Mouse (Mus musculus) hindbrain, embryonic 16.5 days (tissue): ENCODE results near the gene Coro2b. TPM values are rescaled to one million over a fixed set of nuclear protein-coding genes. Genes with fewer than 3 reads are reported as not detected.

Experiments used
- ATAC-seq: fragments of 200-750 bp; cut with Nextera tagmentation; 2 replicates; pipeline ENCODE4 v1.8.0; 2017; ENCODE audit warnings: moderate TSS enrichment, moderate library complexity
- H3K27ac ChIP-seq: fragments of 300-500 bp; sonication (generic); 2 replicates; pipeline ENCODE4 v1.5.1; 2014; ENCODE audit warnings: low read depth, mild to moderate bottlenecking, control low read depth, low read length, moderate library complexity
- H3K27me3 ChIP-seq: fragments of 300-500 bp; sonication (generic); replicated peaks from 2 replicates; pipeline ENCODE4 v1.6.1; 2014; ENCODE audit warnings: low read length; ENCODE audit not compliant: control insufficient read depth, insufficient read depth
- H3K36me3 ChIP-seq: fragments of 300-500 bp; sonication (generic); 2 replicates; pipeline ENCODE4 v1.6.1; 2014; ENCODE audit warnings: mild to moderate bottlenecking, low read length, moderate library complexity, mixed read lengths; ENCODE audit not compliant: control insufficient read depth, insufficient read depth
- H3K4me1 ChIP-seq: fragments of 300-500 bp; sonication (generic); 2 replicates; pipeline ENCODE4 v1.6.1; 2014; ENCODE audit warnings: low read depth, low read length; ENCODE audit not compliant: control insufficient read depth, insufficient read depth
- H3K4me2 ChIP-seq: fragments of 300-500 bp; sonication (generic); 2 replicates; pipeline ENCODE4 v1.6.1; 2014; ENCODE audit warnings: mild to moderate bottlenecking, low read length, control low read depth, moderate library complexity
- H3K4me3 ChIP-seq: fragments of 300-500 bp; sonication (generic); 2 replicates; pipeline ENCODE4 v1.5.1; 2014; ENCODE audit warnings: mild to moderate bottlenecking, low read length, control low read depth, moderate library complexity
- H3K9ac ChIP-seq: fragments of 300-500 bp; sonication (generic); 2 replicates; pipeline ENCODE4 v1.6.1; 2014; ENCODE audit warnings: low read depth, mild to moderate bottlenecking, control low read depth, low read length, moderate library complexity
- H3K9me3 ChIP-seq: fragments of 300-500 bp; sonication (generic); 2 replicates; pipeline ENCODE4 v1.6.1; 2014; ENCODE audit warnings: mild to moderate bottlenecking, low read length, moderate library complexity; ENCODE audit not compliant: control insufficient read depth
- WGBS: fragments of 180-500 bp; shearing (Covaris S2); extraction: QIAGEN DNeasy Blood & Tissue Kit; methylation state at CpG from one replicate; pipeline ENCODE4 v1.1.7; 2014; 5-methylcytosine and 5-hydroxymethylcytosine counted together
- polyA plus RNA-seq: library from polyadenylated mRNA; unstranded; fragments of >200 nt; fragmentation: Nextera tagmentation; extraction: Ambion mirVana; gene quantifications from 2 replicates; pipeline ENCODE4 v1.2.1, GENCODE M21; 2015

The Coro2b gene
- polyA plus RNA-seq, 1 experiment from 2014 or later, result 37.5 TPM

- Histone ChIP-seq H3K27me3 (no peaks in the 10 kb centered on the region), H3K4me3 (no peak overlapping the region), H3K9ac (no peak overlapping the region), H3K27ac (peak overlapping the region; percentile 40), H3K9me3 (no peaks in the 10 kb centered on the region), H3K36me3 (no peaks in the 10 kb centered on the region), H3K4me2 (no peak overlapping the region), H3K4me1 (peaks cover 30% of the 10 kb centered on the region)
- peak; percentile 76 for ATAC-seq
- 42% methylated on average over 4 of the region's 4 CpGs for WGBS
These were observed 26.3 kb downstream of the Coro2b start for GRCm38 (mm10) chr9:62510530-62510936.

- Histone ChIP-seq H3K4me1 (peaks cover 30% of the 10 kb centered on the region), H3K36me3 (no peaks in the 10 kb centered on the region), H3K27ac (peak overlapping the region; percentile 35; the same call in 1 of the 2 replicates), H3K9ac (0 out of 2 replicates have a peak overlapping the region, but pooled peaks have one; percentile 23), H3K4me2 (no peak overlapping the region), H3K27me3 (no peaks in the 10 kb centered on the region), H3K4me3 (no peak overlapping the region), H3K9me3 (no peaks in the 10 kb centered on the region)
- WGBS, result 77% methylated on average over 6 of the region's 6 CpGs
- no peak for ATAC-seq
These were observed 27.2 kb downstream of the Coro2b start for GRCm38 (mm10) chr9:62509617-62510016.

- Histone ChIP-seq H3K9ac (no peak overlapping the region), H3K36me3 (no peaks in the 10 kb centered on the region), H3K27me3 (no peaks in the 10 kb centered on the region), H3K4me2 (no peak overlapping the region), H3K4me3 (no peak overlapping the region), H3K4me1 (peaks cover 27% of the 10 kb centered on the region), H3K27ac (peak overlapping the region; percentile 46), H3K9me3 (no peaks in the 10 kb centered on the region)
- WGBS, result 58% methylated on average over 10 of the region's 10 CpGs
- peak; percentile 67 for ATAC-seq
These were observed 27.9 kb downstream of the Coro2b start for GRCm38 (mm10) chr9:62508740-62509524.

- WGBS, result 72% methylated on average over 11 of the region's 11 CpGs
- no peak for ATAC-seq
- Histone ChIP-seq H3K4me1 (peaks cover 18% of the 10 kb centered on the region), H3K4me2 (no peak overlapping the region), H3K9me3 (no peaks in the 10 kb centered on the region), H3K4me3 (no peak overlapping the region), H3K36me3 (no peaks in the 10 kb centered on the region), H3K27ac (no peak overlapping the region; the same call in 1 of the 2 replicates), H3K27me3 (no peaks in the 10 kb centered on the region), H3K9ac (no peak overlapping the region)
These were observed 30.3 kb downstream of the Coro2b start for GRCm38 (mm10) chr9:62506467-62507067.

GRCm38 (mm10) chr9:62504129-62504528 lies 32.7 kb downstream of the Coro2b start:
- no peaks in the 10 kb centered on the region for H3K36me3 ChIP-seq
- H3K27me3 ChIP-seq, result no peaks in the 10 kb centered on the region
- no peak overlapping the region for H3K4me3 ChIP-seq
- H3K4me2 ChIP-seq, result no peak overlapping the region
- H3K9ac ChIP-seq, result no peak overlapping the region
- no peaks in the 10 kb centered on the region for H3K9me3 ChIP-seq
- peaks cover 10% of the 10 kb centered on the region for H3K4me1 ChIP-seq
- ATAC-seq, result no peak
- 59% methylated on average over 7 of the region's 7 CpGs for WGBS
- peak overlapping the region; percentile 6; the same call in 1 of the 2 replicates for H3K27ac ChIP-seq

DNA sequence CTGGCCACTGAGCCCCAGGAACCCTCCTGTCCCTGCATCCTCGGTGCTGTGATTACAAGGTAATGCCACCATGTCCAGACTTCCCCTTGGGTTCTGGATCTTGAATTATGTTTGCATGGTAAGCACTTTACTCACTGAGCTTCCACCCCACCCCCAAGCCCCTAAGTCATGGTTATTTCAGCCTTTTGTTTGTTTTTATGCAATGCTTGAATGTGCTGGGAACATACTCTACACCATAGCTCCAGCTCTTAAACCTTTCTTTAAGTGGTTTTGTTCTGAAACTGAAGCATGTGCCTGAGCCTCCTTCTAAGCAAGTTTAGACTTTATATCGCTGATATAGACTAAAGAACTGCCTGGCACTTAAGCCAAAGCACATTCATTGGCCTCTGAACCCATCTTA lies 34.5 kb downstream of the Coro2b start:
- Histone ChIP-seq H3K9me3 (no peaks in the 10 kb centered on the region), H3K36me3 (no peaks in the 10 kb centered on the region), H3K4me2 (no peak overlapping the region), H3K27me3 (no peaks in the 10 kb centered on the region), H3K27ac (no peak overlapping the region), H3K4me3 (no peak overlapping the region), H3K4me1 (peaks cover 3% of the 10 kb centered on the region; the same call in 1 of the 2 replicates), H3K9ac (no peak overlapping the region)
- no peak for ATAC-seq
- 61% methylated on average over 2 of the region's 2 CpGs for WGBS

- H3K27me3 ChIP-seq, result no peaks in the 10 kb centered on the region
- H3K27ac ChIP-seq, result no peak overlapping the region
- no peak overlapping the region for H3K4me2 ChIP-seq
- no peaks in the 10 kb centered on the region for H3K9me3 ChIP-seq
- H3K4me1 ChIP-seq, result peaks cover 3% of the 10 kb centered on the region; the same call in 1 of the 2 replicates
- H3K9ac ChIP-seq, result no peak overlapping the region
- no peaks in the 10 kb centered on the region for H3K36me3 ChIP-seq
- 89% methylated on average over 3 of the region's 3 CpGs for WGBS
- H3K4me3 ChIP-seq, result no peak overlapping the region
- no peak for ATAC-seq
These were observed 35.3 kb downstream of the Coro2b start for GRCm38 (mm10) chr9:62501566-62501965.

DNA sequence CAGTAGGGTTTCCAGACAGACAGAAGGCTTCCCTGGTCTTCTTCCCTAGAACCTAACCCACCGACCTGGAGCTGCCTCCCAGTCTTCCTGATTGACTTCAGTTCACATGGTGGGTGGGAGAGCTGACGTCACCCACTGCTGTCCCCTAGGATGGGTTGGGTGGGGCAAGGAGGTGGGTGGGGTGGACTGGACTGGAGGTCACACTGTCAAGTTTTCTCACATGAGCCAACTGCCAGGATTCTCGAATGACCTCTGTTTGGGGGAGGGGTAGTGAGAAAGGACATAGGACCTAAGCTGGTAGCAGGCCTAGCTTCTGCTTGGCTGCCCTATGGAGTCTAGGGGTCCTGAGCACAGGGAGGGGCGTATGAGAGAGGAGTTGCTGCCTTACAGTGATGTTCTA lies 36.8 kb downstream of the Coro2b start:
- no peak overlapping the region for H3K4me2 ChIP-seq
- no peak overlapping the region for H3K9ac ChIP-seq
- no peak overlapping the region for H3K4me3 ChIP-seq
- no peaks in the 10 kb centered on the region for H3K4me1 ChIP-seq
- H3K27me3 ChIP-seq, result no peaks in the 10 kb centered on the region
- H3K27ac ChIP-seq, result no peak overlapping the region
- ATAC-seq, result no peak
- no peaks in the 10 kb centered on the region for H3K9me3 ChIP-seq
- no peaks in the 10 kb centered on the region for H3K36me3 ChIP-seq
- WGBS, result 79% methylated on average over 4 of the region's 4 CpGs

DNA sequence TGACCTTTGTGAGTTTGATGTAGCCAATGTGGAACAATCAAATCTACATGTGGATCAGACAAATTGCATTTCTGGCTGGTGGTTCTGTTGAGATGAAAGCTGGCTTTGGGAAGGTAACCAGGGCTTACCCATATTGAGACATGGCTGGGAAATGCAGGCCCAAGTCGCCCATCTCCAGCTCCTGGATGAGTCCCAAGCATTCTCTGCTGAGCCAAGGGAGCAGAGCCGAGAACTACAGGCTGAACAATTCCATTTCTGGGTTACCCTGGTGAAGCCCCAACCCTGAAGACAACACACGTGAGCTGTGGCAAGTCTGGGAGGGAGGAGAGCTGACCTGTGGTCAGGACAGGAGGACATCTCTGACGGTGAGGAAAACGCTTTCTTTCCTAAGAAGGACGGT lies 37.9 kb downstream of the Coro2b start:
- Histone ChIP-seq H3K27ac (no peak overlapping the region), H3K9ac (no peak overlapping the region), H3K4me2 (no peak overlapping the region), H3K4me3 (no peak overlapping the region), H3K4me1 (no peaks in the 10 kb centered on the region), H3K9me3 (no peaks in the 10 kb centered on the region), H3K27me3 (no peaks in the 10 kb centered on the region), H3K36me3 (no peaks in the 10 kb centered on the region)
- WGBS, result 69% methylated on average over 6 of the region's 6 CpGs
- ATAC-seq, result no peak
